Mouse (Mus musculus): Measurements from ENCODE around the gene Gm4737.
"Not testable (repeated sequence)": the region's sequence is repeated elsewhere in the genome, so short reads cannot be mapped to it uniquely, and the experiment has no call there.

The Gm4737 gene

DNA sequence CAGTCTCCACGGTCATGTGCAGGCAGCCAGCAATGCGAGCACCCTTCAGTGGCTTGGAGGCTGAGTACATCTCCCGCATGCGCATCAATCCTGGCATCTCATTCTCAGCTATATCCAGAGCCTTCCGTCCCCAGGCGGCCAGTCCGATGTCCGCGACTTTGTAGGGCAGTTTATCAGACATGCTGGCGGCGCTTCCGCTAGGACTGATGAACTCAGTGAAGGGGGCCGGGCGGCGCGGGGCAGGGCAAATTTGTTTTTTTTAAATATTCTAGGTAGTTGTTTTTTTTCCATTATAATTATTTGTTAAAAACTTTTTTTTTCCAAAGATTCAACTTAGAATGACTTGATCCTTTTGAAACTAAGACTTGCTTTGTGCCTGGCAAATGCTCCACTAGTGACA, at the start of gene Gm4737:
Gene Gm4737, minus strand, starts transcription at position 246 of the 400 bp plus-strand sequence.
- DNase-seq (ENCODE audit: low spot score), result not testable (repeated sequence)

DNA sequence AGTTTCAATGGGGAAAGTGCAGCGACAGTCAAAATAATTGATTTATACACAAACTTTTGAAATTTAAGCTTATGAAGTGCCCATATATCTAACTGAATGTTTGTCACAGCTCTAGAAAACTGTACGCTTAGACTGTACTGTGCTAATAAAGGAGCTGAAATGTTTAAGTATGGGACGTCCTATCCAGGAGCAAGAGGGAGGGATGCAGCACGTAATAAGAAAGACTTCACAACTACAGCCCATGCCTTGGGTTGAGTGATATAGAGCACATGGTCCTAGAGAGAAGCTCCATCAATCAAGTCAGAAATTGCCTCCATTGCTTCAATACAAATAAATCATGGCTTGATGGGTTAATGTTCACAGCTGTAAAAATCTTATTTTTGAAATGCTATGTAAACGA, 40.9 kb upstream of the Gm4737 start:
- no peak for DNase-seq (ENCODE audit: low spot score)

DNA sequence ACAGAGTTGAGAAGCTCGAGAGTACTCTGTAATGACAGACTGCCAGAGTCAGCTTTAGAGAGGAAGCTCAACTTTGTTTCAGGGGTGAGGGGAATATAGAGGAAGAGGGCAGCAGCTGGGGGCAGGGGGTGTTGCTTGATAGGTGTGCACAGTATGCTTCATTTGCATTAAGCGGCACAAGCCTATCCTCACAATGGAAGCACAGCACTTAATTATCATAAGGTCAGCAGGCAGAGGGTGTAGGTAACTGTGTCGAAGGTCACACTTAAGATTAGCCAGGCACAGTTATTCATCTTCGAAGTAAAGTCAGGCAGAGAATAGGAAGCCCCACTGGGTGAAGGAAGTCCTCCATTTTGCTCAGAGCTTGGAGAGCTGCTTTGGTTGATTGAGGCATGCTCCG, 28.2 kb upstream of the Gm4737 start:
- DNase-seq (ENCODE audit: low spot score), result no peak

DNA sequence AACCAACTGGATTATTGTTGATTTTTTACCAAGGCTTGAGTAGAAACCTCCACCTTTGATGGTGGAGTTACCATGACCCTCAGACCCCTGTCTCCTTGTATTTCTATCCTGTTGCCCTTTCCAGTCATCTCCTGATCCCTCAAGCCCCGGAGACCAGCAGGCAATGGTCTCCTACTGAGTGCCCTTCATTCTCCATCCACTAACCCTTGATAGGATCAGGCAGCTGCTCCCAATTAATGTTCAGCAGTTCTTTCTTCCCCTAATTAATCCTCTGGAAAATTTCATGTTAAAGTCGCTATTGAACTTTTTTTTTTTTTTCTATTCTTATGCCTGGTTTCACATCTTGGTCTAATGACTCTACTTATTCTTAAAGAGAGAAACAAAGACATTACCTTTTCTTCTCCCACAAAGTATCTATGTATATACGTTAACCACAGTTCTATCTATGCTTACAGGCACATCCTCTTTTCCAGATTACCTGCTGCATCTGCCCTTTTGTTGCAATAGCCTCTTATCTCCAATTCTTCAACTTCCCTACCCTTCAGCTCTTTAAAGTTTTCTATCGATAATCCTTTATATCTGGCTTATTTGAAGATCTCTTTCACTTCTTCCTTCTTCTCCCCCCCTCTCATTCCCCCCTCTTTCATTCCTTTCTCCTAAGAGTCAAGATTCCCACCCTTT, 23.4 kb upstream of the Gm4737 start:
- no peak for DNase-seq (ENCODE audit: low spot score)

DNA sequence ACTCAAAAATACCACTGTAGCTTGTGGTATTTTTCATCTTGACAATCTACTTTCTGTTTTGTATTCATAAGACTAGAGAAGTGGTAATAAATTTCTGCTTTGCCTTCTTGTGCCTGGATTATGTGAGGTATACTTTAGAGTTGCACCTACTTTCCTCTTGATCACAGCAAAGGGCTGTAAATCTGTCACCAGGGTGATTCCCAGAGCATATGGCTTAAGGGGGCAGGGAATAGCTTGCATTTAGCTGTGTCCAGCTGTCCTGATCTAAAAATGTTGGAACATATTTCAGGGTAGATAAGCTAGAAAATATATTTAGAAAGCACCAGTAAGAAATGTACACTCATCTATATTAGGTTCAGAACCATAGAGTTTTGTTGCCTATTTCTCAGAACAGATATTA, 18.2 kb upstream of the Gm4737 start:
- no peak for DNase-seq (ENCODE audit: low spot score)

DNA sequence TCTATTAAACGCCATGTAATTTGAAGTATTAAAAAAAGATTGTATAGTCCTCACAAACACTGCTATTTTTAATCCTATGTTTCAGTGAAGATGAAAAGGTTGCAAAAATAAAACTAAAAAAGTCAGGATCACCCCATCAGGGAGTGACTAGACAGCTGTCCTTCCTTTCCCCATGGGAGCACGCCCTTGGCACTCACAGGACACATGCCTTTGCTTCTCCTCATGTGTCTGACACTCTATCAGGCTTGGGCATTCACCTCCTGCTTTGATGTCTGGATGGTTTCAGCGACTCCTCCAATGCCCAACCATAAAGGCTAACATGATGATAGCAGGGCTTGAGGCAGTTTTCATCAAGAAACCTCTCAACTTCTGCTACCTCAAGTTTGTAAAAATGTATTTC, 12.1 kb upstream of the Gm4737 start:
- no peak for DNase-seq (ENCODE audit: low spot score)

DNA sequence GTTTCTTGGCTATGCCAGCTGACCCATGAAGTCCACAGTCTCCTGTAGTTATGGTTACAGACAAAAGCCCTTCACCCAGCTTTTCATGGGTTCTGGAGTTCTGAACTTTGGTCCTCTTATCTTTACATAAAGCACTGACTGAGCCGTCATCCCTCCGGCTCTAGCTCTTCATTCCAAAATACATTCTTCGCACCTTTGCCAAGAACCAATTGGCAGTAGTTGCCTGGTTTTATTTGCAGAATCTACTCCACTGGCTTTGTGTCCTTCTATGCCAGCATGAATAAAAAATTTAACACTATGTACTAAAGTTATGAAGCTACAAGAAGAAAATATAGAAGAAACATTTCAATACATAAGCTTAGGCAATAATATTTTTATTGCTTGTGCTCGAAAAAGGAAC, 10.4 kb upstream of the Gm4737 start:
- DNase-seq (ENCODE audit: low spot score), result no peak

DNA sequence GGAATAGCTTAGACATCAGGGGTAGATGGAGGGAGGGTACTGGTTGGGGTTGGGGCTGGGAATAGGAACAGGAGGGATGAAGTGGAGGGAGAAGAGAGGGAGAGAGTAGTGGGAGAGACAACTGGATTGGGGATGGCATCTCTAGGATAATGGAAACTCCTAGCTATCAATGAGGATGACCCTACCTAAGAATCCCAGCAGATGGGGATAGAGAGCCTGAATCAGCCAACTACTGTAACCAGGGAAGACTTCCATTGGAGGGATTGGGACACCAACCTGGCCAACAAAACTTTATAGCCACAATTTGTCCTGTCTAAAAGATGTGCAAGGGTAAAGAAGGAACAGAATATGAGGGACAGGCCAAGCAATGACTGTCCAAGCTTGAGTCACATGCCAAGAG, 3.7 kb downstream of the Gm4737 start:
- DNase-seq (ENCODE audit: low spot score), result peak; percentile 5

DNA sequence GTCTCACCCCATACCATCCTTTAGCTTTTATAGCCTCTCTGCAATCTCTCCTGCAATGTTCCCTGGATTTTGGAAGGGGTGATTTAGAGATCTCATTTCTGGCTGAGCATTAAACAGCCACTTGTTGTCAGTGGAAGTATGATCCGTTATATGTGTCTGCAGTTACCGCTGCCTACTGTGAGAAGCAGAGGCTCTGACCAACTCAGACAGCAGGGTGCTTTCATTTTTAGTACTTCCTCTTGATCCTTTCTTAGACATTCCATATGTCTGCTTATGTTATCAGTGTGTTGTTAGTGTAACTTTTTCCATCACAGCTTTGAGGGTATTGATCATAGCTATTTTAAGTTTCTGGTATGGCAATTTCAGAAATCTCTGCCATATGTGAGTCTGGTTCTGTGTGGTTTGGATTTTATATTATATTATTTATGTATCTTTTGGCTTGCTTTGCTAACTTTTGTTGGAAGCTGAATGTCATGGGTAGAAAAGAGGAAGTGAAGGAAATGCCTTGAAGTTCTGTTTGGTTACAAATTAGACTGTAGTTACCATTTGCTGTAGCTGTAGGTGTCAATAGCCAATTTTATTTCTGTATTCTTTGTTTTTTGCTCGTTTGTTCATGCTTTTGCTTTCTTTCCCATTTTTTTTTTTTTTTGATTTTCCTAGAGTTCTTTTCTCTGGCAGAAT, 6.1 kb downstream of the Gm4737 start:
- DNase-seq (ENCODE audit: low spot score), result no peak

DNA sequence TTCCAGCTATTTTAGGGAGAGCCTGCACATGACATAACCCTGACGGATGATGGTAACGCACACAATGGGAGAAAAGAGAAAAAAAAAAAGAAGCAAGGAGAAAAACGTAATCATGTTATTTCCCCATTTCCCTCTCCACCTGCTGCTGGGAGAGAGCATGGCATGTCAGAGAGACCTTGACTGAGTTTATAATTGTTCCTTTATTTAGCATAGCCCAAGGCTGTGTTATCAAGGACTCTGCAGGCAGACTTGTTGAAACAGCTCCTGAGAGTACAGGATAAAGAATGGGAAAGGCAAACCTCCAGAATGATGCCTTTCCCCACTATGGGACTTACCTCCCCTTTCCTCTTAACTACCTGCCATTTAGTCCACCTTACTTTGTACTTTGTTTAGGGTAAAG, 7.9 kb downstream of the Gm4737 start:
- no peak for DNase-seq (ENCODE audit: low spot score)

DNA sequence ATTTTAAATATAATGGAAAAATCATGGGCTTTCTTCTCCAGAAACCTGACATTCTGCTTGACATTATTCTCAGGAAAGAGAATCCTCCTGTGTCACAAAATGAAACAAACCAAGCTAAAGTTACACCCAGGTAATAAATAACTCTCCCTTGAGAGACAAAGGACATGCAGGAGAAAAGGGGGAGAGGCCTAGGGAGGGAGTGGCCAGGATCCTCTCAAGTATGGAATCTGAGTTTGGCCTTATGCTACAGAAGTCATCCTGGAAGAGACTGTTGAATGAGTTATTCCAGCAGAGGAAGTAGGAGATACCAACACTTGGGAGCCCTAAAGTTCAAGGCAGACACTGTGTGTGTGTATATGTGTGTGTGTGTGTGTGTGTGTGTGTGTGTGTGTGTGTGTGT, 32.6 kb downstream of the Gm4737 start:
- DNase-seq (ENCODE audit: low spot score), result no peak

DNA sequence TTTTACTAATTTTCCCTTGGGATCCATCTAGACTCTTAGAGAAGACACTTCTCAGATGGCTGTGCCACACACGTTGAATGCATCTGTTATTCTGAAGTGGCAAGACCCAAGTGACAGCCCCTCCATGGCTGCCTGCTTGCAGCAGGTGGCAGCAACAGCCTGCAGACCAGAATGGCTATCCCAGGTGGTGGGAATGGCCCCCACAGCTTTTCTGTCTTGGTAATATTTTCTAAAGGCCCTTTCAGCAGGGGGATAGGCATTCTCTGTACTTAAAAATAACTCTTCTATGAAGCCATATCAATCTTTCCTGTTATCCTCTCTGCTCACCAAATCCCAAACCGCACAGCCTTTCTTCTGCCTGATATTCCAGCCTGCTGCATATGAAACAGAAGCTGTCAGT, 33.5 kb downstream of the Gm4737 start:
- peak; percentile 18 for DNase-seq (ENCODE audit: low spot score)

DNA sequence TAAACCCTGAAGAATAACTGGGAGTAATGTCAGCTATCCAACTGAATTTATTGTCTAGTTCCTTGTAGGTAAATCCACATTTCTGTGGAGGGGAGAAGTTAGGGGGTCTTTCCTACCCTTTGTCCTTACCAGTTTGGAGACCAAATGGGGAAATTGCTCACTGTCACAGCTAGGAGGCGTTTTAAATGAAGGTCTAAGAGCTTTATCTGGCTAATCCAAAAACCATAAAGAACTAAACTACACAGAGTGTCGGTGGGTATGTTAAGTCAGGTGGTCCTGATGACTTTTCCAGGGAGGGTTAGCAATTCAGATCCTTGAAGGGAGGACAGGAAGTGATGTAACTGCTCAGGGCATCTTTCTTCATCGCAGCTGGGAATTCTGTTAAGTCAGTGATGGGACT, 34.3 kb downstream of the Gm4737 start:
- no peak for DNase-seq (ENCODE audit: low spot score)

DNA sequence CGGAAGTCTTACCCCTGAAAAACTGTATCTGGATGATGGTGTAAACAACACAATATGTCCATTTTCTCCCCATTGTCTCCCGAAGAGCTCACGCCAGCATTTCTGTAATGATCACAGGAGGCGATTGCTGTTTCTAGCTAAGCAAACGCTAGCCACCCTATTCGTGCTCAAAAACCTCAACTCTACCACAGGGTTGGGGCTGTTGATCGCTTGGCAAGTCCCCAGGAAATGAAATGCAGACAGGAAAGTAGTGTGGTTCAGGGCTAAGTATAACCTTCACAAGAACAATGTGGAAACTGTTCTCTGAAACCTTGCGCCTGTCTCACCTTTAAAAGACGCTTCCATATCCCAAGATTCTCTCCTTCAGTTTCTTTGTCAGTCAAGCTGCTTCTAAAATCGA, 34.9 kb downstream of the Gm4737 start, which contains the start of gene Cd96:
Gene Cd96, minus strand, starts transcription at position 232 of the 400 bp plus-strand sequence.
- DNase-seq (ENCODE audit: low spot score), result no peak

DNA sequence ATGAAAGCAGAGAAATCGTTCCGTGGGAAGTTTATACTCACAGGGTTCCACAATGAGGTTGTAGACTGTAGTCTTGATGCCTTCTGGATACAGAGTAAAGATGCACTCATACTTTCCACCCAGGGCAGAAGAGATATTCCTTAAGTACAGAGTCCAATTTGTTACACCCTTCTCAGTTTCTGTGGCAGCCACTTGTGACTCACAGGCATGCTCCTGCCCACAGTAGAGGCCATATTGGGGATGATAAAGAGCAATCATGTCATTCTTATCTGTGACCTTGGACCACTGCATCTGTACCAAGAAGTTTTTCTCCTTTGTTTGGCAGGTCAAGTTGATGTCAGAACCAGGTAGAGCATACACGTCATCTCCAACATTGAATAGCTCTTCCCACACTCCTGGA, 37.2 kb downstream of the Gm4737 start:
- no peak for DNase-seq (ENCODE audit: low spot score)

DNA sequence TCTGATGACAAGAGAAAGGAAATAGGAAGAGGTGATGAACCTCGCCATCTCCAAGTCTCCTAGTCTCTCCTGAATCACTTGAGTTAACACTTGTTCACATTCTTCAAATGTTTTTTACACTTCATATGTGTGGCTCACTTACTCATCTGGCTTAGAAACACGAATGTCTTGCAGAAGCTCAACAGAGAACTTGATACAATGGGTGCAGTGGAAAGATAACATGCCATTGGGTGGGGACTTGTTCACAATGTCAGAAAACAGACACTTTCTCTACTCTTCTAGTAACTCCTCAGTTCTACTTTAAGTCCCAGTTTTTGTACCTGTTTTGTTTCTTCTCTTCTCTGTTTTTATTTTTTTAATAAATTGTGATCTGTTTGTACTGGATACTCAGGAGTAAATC, 40.1 kb downstream of the Gm4737 start:
- DNase-seq (ENCODE audit: low spot score), result no peak

DNA sequence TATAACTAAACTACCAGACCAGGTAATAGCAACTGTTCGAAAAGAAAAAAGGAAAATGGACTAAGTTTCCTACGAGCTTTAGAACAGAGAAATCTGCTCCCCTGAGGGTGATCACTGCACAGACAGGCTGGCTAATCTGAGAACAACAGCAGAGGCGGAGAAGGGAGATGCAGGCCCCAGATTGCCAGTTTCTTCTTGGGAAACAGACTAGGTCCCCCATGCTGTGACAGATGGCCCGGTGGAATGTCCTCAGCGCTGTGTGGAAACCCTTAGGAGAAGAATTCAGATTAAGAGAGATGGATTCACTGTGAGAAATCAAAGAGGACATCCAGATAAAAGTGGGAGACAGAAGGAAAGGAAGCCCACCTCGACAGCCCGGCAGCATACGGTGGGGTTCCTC, 45.3 kb downstream of the Gm4737 start:
- DNase-seq (ENCODE audit: low spot score), result peak; percentile 23

DNA sequence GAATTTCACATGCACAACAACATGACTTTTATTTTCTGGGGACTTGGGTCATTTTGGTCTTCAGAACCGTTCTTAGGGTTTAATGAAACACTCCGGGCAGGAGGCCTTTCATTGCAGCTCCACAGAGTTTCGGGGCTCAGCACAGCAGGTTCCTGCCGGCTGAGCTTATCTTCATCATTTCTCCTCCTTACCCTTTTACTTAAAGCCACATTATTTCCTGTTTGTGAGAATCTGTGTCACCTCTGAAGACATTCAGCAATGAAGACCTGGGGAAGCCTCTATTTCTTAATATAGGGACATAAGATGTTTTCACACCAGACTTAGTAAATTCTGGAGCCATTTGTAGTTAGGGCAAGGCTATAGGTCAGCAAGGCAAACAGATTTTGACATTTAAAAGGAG, 47.4 kb downstream of the Gm4737 start:
- no peak for DNase-seq (ENCODE audit: low spot score)

DNA sequence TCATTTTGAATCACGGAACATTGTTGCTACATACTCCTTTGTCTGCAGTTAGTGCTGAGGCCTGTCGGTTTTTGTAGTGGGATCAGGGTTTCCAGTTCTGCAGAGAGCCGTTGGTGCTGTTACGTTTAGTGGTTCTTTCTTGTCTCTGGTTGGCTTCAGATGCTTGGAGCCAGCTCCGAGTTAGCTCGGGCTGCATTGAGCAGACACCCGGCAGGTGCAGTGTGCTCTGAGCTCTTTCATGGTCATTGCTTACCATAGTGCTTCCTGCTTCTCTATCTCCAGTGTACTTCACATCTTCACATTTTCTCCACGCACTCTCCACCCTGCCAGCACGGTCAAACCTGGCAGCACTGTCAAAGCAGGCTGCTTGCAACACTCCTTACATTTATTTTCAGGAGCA, 50.4 kb downstream of the Gm4737 start:
- no peak for DNase-seq (ENCODE audit: low spot score)
